Mouse (Mus musculus): ENCODE data around the gene Plch2. TPM values are rescaled to one million over a fixed set of nuclear protein-coding genes. Genes with fewer than 3 reads are reported as not detected.
A peak's percentile ranks its signal among the peaks of the same experiment; 100 is the strongest.

Plch2 gene
- total RNA-seq, 2 experiments from 2014 or later, result not detected

DNA sequence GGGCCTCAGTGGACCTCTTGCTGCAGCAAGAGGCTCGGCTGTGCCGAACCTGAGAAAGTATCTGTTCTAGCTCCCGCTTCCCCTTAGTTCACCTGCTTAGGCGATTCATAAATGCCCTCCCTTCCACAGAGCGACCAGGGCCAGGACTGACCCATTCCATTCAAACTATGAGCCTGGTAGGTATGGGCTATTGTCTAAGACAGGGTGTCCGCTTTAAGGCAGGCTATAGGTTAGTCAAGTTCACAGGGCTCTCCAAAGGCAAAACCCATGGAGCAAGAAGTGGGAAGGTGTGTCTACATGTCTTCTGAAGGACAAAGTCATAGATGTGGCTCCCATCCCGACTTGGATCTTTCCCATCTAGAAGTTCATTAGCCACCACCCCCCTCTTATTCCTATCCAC lies 93.9 kb downstream of the Plch2 start:
- no peak for ATAC-seq (replicated peaks; ENCODE audit: low FRiP score, poor library complexity, severe bottlenecking)

DNA sequence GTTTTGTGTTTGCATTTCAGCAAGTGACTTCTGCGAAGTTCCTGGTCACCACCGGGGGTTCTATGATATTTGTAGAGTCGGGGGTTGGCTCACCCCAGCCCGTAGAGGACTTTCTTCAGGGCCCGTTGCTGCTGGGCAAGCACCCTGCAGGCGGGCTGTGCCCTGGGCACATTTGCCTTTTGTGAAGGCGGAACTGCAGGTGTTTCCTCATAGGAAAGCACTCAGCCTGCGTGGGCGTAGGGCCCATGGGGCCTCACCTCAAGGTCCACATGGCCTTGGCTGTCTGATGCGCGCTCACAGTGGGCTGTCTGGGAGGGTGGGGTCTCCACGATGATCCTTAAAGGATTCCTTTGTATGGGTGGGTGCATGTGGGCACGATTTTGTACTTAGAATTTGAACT lies 94.7 kb downstream of the Plch2 start:
- no peak for ATAC-seq (replicated peaks; ENCODE audit: low FRiP score, poor library complexity, severe bottlenecking)

DNA sequence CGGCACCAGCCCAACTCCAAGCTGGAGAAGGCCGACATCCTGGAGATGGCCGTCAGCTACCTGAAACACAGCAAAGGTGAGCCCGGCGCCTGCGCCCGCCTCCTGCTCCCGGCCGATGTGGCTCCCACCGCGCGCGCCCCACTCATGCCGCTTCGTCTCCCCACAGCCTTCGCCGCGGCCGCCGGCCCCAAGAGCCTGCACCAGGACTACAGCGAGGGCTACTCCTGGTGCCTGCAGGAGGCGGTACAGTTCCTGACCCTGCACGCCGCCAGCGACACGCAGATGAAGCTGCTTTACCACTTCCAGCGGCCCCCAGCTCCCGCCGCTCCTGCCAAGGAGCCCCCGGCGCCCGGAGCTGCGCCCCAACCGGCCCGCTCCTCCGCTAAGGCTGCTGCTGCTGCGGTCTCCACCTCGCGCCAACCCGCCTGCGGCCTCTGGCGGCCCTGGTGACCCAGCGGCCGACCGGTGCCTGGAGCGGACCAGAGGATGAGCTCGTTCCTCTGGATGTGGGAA lies 95.3 kb downstream of the Plch2 start:
- no peak for ATAC-seq (replicated peaks; ENCODE audit: low FRiP score, poor library complexity, severe bottlenecking)

DNA sequence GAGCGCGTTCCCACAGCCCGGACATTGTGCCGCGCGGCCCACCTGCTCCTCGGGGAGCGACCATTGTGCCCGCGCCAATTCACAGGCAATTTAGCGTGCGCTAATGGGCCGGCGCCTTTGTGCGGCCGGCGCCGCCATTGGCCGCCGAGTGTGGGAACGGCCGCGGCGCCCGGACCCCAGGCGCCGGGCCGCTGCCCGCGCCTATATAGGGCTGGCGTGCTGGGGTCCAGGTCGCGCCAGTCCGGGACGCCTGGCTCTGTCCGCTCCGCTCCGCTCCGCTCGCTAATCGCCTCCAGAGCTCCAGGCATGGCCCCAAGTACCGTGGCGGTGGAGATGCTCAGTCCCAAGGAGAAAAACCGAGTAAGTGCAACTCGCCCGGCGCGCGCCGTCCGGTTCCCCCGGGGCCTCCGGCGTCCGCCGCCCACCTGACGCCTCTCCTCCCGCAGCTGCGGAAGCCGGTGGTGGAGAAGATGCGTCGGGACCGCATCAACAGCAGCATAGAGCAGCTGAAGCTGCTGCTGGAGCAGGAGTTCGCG lies 95.8 kb downstream of the Plch2 start, which contains the start of gene Hes5:
Hes5 (plus strand) TSS at position 234 of the 536 bp plus-strand sequence.
- ATAC-seq (replicated peaks; ENCODE audit: low FRiP score, poor library complexity, severe bottlenecking), result no peak

DNA sequence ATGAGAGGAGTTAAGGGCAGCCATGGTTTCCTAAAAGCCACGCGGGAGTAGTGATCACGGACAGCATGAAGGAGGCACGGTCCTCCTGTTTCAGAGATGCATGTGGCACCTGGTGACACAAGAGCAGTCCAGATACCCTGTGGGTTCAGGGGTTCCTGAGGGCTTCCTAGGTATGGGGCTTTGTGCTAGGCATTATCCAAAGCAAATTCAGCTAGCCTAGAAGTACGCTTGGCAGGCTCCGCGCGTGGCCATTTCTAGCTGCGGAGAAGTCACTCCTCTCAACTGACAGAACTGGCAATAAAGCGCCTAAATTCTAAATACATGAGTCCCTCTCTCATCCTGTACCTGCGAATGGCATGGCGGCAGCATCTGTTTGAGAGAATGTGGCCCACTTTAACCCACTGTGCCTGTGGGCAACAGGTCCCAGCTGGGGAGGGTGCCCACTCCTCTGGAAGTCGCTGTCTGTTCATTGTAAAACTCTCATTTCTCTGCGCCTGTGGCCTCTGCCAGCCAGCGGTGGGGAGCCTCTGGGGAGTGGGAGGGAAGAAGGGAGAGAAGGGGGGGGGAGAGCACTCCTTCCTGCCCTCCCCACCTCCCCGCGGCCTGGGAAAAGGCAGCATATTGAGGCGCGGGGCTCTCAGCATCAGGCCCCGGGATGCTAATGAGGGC lies 96.4 kb downstream of the Plch2 start:
- ATAC-seq (replicated peaks; ENCODE audit: low FRiP score, poor library complexity, severe bottlenecking), result no peak

DNA sequence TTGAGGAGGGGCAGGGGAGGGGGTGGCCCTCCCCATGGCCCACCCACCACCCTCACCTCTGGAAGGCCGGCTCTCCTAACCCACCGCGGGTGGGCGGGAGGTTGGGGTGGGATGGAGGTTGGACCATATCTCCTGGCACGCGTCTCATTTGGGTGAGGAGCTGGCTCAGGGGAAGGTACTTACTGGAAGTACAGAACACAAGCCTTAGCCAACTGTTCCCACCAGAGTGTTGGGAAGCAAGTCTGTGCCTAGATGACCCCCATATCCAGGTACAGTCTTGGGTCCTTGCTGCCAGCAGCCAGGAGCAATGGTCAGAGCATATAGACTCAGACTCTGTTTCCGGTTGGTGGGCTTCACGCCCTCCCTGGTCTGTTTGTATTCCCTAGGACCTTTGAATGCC lies 98.0 kb downstream of the Plch2 start:
- ATAC-seq (replicated peaks; ENCODE audit: low FRiP score, poor library complexity, severe bottlenecking), result no peak

DNA sequence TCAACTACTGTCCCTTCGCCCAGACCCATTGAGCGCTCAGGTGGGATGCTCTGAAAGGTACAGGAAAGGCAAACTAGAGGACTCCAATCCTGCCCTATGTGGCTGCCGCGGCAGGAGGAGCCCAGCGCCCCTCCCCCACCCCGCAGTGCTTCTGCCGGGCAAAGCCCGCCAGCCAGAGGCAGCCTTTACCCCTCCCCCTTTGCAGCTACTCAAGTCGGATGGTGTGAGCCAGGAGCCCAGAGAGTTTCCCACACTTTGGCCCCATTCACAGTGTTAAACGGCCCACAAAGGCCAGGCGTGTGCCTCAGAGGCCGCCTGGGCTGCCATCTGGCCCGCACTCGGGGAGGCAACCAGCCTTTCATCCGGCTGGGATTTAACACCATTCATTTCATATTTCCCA lies 98.4 kb downstream of the Plch2 start:
- ATAC-seq (replicated peaks; ENCODE audit: low FRiP score, poor library complexity, severe bottlenecking), result no peak

DNA sequence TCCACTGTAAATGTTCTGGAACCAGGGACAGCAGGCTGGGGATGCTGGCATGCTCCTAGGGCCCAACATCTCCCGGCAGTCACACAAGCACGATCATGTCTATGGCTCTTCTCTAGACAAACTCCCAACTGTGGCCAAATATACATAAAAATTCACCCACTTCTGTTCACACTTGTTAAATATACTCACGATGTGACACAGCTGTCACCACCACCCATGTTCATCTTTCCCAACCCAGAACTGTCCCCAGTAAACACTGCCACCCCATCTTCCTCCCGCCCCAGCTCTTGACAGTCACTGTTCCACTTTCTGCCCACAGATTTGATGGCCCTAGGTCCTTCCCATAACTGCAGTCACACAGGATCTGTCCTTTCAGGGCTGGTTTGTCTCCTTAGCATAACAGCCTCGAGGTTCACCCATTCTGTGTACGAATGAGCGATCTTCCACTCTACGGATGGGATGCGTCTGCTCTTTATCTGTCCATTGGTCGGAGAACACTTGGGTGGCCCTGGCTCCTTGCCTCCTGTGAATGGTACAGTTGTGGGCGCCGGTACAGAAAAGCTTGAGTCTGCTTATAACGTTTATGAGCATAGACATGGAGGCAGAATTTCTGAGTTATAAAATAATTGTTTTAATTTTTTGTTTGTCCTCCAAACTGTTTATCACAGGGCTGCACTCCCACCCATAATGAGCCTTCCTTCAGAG lies 99.1 kb downstream of the Plch2 start:
- no peak for ATAC-seq (replicated peaks; ENCODE audit: low FRiP score, poor library complexity, severe bottlenecking)

DNA sequence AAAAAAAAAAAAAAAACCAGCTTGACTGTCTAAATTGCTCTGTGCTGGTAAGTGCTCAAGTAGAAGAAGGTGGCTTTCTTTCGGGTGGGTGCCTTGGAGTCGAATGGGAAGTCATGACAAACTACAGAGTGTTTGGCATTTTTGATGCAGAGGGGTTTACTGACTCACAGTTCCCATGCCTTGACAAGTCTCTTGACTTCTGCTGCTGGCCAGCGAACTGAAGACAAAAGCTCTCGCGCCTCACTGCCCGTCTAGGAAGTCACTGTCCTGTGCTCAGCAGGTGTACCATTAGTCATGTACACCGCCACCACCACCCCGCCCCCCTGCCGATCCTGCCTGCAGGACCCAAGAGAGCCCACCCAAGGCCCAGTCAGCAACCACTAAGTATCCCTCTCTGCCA lies 100.0 kb downstream of the Plch2 start:
- ATAC-seq (replicated peaks; ENCODE audit: low FRiP score, poor library complexity, severe bottlenecking), result no peak

DNA sequence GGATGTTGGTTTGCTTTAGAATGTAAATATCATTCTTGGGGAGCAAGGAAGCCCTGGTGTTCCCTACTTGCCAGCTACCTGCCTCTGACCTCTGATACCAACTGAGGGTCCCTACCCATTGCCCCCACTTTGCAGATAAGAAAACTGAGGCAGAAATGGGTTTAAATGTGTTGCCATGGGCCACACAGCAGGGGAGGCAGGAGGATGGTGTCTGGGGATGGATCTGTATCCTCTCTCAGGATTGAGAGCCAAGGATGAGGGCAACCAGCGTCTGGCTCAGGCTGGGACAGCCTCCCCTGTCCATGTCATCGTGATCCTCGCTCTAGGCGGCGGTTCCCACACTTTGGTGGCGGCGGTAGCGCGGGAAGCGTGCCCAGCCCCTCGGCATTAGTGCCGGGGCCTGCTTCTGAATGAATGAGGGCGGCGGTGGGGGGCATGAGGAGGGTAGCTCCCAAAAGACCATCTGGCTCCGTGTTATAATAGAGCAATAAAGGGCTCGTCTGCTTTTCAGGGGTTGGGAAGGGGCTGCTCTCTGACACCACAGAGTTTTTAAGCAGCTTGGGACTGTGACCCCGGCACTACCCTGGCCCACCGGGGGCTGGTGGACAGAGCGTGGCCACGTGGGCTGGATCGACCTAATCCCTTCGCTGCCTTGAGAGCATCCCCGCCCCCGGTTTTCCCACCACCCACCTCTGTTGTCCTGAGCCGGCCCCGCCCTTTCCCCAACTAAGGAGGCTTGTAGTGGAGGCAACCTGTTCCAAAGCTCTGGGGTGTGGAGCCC lies 103.9 kb downstream of the Plch2 start:
- ATAC-seq (replicated peaks; ENCODE audit: low FRiP score, poor library complexity, severe bottlenecking), result no peak

DNA sequence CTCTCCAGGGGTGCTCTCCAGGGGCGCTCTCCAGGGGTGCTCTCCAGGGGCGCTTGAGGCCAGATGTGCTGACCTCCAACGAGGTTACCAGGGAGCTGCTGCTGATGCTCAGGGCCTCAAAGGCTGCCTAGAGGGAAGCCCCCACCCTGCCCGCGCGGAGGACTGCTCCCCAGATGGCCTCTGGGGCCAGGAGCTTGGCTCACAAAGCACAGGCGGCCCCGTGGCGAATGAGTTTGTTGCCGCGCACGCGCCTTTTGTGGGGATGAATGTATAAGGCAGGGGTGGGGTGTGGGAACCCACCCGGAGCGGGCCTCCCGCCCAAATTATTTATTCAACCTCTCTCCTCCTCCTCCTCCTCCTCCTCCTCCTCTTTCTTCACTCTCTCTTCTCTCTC lies 107.0 kb downstream of the Plch2 start:
- ATAC-seq (replicated peaks; ENCODE audit: low FRiP score, poor library complexity, severe bottlenecking), result no peak

DNA sequence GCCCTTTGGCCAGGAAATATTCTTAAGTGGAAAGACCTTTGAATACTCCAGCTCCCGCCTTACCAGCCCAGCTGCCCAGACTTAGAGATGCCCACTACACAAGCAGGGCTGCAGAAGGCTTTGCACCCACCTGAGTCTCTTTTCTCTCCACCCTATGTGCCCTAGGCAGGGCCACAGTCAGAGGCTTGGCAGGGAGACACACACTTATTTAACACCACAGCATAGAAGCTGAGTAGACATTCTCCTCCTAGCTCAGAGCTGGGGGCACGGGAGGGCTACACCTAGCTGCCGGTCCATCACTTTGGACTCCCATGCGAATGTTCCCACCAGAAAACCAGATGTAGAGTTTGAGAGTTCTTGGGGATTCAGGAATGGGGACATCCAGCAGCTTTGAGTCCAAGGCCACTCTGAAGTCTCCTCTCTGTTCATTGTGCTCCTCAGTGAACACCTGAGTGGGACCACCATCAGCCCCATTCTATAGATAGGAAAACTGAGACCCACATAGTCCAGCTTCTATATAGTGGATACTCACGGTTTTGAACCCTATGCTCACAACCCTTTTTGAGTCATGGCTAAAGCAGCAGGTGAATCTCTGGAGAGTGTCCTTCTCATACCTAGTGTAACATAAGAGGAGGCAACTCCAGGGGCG lies 107.5 kb downstream of the Plch2 start:
- no peak for ATAC-seq (replicated peaks; ENCODE audit: low FRiP score, poor library complexity, severe bottlenecking)

DNA sequence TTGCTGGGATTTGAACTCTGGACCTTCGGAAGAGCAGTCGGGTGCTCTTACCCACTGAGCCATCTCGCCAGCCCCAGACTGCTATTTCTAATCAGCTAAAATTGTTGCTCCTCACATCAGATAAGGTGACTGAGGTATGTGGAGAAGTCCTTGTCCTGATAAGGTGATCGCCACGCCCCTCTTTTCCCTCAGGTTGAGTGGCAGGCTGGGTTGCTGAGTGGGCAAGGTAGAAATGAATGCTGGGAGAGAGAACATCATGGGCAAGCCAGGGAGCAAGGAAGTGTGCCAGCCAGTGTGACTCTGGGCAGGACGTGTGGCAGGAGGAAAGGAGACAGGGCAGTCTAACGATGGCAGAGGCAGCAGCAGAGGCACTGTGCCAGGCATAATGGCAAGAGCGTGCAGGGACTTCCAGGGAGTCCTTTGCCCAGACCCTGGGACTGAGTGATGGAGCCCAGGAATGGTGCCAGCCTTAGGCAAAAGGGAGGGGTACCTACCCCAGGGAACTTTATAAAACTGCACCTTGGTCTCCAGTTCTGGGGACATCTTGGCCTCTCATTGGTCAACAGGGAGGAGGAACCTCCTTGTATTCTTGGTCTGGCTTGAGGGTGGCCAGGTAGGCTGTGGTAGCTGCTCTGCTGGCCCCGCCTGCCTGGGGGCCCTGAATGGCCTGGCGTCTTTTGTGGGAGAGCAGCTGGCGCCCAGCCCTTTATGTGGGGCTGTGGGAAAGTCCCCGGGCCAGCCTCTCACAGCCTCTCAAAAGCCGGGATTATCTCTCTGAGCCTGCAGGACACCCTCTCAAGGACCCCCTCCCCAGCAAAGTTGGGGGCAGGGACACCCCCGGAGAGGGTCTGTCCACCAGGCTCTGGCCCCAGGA lies 108.3 kb downstream of the Plch2 start:
- ATAC-seq (replicated peaks; ENCODE audit: low FRiP score, poor library complexity, severe bottlenecking), result no peak

DNA sequence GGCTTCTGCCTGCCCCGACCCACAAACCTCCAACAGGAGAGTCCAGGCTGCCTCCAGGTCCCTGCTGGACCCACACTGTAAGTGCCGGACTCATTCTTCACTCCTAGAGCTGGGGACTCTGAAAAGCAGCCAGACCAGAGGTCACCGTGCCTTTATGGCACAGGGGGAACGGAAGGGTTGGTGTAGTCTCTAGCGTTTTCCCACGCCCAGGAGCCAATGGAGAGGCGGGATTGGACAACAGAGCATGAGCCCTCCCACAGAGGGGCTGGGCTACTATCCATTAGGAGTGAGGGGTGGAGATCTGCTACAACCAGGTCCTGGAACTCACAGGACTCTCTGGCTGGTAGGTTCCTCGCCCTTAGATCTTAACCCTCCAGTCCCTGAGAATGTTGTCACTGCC lies 110.3 kb downstream of the Plch2 start:
- no peak for ATAC-seq (replicated peaks; ENCODE audit: low FRiP score, poor library complexity, severe bottlenecking)

DNA sequence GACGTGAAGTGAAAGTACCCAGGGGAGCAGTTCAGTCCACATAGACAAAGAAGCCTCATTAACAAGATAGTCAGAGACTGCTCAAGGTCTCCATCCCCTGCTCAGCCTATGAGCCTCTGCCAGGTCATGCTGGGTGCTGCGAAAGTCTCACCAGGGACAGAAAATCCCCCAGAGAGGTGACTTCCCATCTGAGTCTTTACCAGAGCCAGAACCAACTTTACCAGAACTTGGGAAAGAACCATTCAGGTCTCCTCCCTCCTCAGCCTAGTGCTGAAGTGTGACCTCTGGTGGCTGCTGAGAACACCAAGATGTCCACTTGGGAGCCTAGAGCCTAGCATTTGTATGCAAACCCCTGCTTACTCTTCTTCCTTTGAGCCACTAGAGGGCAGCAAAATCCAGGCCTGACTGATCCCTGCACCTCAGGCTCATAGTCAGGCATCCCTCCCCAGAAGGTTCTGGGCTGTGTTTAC lies 112.4 kb downstream of the Plch2 start:
- ATAC-seq (replicated peaks; ENCODE audit: low FRiP score, poor library complexity, severe bottlenecking), result peak; percentile 98

DNA sequence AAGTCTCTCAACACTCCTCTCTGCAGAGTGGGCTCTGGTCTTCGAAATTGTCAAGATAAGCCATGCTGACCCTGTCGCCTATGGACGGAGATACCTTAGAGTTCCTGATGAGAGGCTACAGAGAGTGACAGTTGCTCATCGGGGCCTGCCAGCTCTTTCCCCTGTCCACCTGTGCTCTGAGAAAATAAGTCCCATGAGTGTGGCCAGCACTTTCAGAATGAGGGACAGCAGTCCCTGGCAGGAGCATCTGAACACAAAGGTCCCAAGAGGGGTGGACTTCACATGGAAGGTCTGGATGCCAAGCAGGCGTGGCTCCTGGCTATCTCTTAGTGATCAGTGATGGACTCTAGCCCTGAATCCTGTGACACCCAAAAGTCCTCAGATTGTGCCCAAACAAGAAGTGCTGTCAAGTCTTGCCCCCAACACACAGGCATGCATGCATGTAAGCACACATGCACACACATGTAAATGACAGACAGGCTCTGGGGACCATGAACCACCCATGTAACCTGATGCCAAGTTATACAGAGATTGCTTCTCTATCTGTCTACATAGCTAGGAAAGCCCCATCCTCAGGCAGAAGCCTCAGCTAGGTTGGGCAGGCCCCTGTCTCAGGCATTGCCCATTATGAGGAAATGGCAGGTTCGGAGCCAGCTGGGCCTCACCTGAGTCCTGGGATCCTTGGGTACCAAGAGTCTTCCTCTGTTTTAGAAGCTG lies 113.1 kb downstream of the Plch2 start:
- no peak for ATAC-seq (replicated peaks; ENCODE audit: low FRiP score, poor library complexity, severe bottlenecking)

DNA sequence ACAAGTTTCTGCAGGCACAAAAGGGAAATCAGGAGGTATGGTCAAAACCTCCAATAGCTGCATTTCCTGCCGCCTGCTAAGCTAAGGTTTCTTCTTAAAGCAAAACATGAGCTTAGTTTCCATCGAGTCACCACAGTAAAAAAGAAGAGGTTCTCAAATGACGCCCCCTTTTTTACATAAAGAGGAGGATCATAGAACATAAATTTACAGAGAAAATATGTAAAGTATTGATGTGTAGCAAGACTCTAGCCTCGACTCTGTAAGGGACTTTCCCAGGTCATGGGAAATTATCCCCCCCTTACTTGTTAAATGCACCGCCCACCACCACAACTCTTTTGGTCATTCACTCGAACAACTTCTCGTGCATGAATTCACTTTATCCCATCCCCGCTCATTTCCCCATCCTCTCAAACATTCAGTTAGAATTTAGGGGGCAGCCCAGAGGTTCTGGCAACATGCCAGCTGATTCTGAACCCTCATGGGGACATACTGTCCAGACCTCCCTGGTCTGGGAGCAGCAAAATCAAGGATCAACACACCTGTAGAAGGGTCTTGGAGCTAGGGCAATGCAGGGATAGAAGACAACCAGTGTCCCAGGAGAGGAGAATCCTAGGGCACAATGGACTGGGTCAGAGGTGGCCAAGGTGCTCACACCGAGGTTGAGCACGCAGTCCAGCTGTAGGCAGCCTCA lies 113.8 kb downstream of the Plch2 start:
- ATAC-seq (replicated peaks; ENCODE audit: low FRiP score, poor library complexity, severe bottlenecking), result no peak

DNA sequence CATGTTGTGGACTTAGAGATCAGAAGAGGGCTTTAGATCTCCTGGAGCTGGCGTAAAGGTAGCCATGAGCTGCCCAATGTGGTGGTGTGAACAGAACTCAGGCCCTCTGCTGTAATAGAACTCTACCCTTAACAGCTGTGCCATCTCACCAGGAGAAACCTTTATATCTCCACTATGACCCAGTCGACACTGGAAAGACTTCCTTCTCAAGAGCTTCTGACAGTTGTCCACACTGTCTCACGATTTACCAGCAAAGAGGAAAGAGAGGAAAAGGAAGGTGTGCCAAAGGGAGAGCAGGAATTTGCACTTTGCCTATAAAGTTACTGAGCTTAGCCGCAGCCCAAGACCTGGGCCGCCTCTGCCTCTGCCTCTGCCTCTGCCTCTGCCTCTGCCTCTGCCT lies 114.8 kb downstream of the Plch2 start:
- no peak for ATAC-seq (replicated peaks; ENCODE audit: low FRiP score, poor library complexity, severe bottlenecking)
